ENCODE assay signal across 7 mouse cellular contexts in genomic region chr15:98727443-98728321, GRCm38 (mm10). TPM values are rescaled to one million over a fixed set of nuclear protein-coding genes. Genes with fewer than 3 reads are reported as not detected.
DNase-seq lines count a peak whose midpoint lies in the region; ATAC-seq and TF ChIP-seq lines count a peak whose summit lies in the region.

Gene Fkbp11 (minus strand): TSS chr15:98728198.

- peak; percentile 80 for DNase-seq in NIH3T3 (ENCODE audit: low read depth)
- peak; percentile 83 for DNase-seq in kidney, postnatal 0 days (ENCODE audit: low spot score)
- DNase-seq in lung, postnatal 36 days, result peak; percentile 87
- DNase-seq in retina, embryonic 14.5 days (ENCODE audit: low spot score), result peak; percentile 71

- ATAC-seq in heart, embryonic 15.5 days (replicated peaks; ENCODE audit: insufficient number of reproducible peaks, insufficient read depth, low FRiP score, low read depth), result peak; percentile 75
- ATAC-seq in kidney, postnatal 0 days (replicated peaks; ENCODE audit: low FRiP score, low read depth), result peak; percentile 81

- peaks cover 11% of the 10 kb centered on the region for H3K27me3 ChIP-seq in heart, embryonic 15.5 days
- no peaks in the 10 kb centered on the region for H3K27me3 ChIP-seq in kidney, postnatal 0 days (ENCODE audit: insufficient read depth, low read length)

- no peaks in the 10 kb centered on the region for H3K36me3 ChIP-seq in heart, embryonic 15.5 days
- H3K36me3 ChIP-seq in kidney, postnatal 0 days (ENCODE audit: insufficient read depth, low read length), result no peaks in the 10 kb centered on the region

- peak within 1 kb of the TSS; percentile 75 for H3K4me3 ChIP-seq in bone marrow macrophage, adult 2 months (ENCODE audit: insufficient read depth, low read length)
- peak within 1 kb of the TSS; percentile 55 for H3K4me3 ChIP-seq in embryonic fibroblast, embryonic 13.5 days (ENCODE audit: insufficient read depth, low read length)
- peak within 1 kb of the TSS; percentile 67 for H3K4me3 ChIP-seq in heart, embryonic 15.5 days
- peak within 1 kb of the TSS; percentile 58 for H3K4me3 ChIP-seq in kidney, postnatal 0 days (replicated peaks; ENCODE audit: low read depth, low read length)

- H3K4me1 ChIP-seq in bone marrow macrophage, adult 2 months (ENCODE audit: control insufficient read depth, insufficient read depth, low read length), result peaks cover 15% of the 10 kb centered on the region
- no peaks in the 10 kb centered on the region for H3K4me1 ChIP-seq in embryonic fibroblast, embryonic 13.5 days (ENCODE audit: control insufficient read depth, insufficient read depth, low read length)
- peaks cover 18% of the 10 kb centered on the region for H3K4me1 ChIP-seq in heart, embryonic 15.5 days (replicated peaks)
- peaks cover 18% of the 10 kb centered on the region; the same call in 1 of the 2 replicates for H3K4me1 ChIP-seq in kidney, postnatal 0 days (replicated peaks; ENCODE audit: insufficient read depth, low read length)

- no peak for TF ChIP-seq CTCF in bone marrow macrophage, adult 2 months (IDR thresholded peaks at IDR 0.05; ENCODE audit: low read depth, low read length)
- TF ChIP-seq CTCF in embryonic fibroblast, embryonic 13.5 days (IDR thresholded peaks at IDR 0.05; ENCODE audit: borderline replicate concordance, insufficient read depth, low read length), result no peak
- TF ChIP-seq CTCF in kidney, postnatal 0 days (IDR thresholded peaks at IDR 0.05; ENCODE audit: low read depth), result no peak

- peak; percentile 60; the same call in 1 of the 2 replicates for TF ChIP-seq POLR2A in bone marrow macrophage, adult 2 months (IDR thresholded peaks at IDR 0.05; ENCODE audit: borderline replicate concordance, low read depth, low read length)
- TF ChIP-seq POLR2A in embryonic fibroblast, embryonic 13.5 days (IDR thresholded peaks at IDR 0.05; ENCODE audit: low read depth, low read length), result peak; percentile 86

- H3K4me2 ChIP-seq in heart, embryonic 15.5 days, result peak within 1 kb of the TSS; percentile 96
- H3K4me2 ChIP-seq in kidney, postnatal 0 days (ENCODE audit: low read length), result peak within 1 kb of the TSS; percentile 99

- no peaks in the 10 kb centered on the region for H3K9me3 ChIP-seq in heart, embryonic 15.5 days (replicated peaks)
- no peaks in the 10 kb centered on the region for H3K9me3 ChIP-seq in kidney, postnatal 0 days (replicated peaks; ENCODE audit: low read length)

- WGBS in heart, embryonic 15.5 days, result under 1% methylated on average over 39 of the region's 39 CpGs
- WGBS in kidney, postnatal 0 days, result under 1% methylated on average over 37 of the region's 39 CpGs

- no peak within 1 kb of the TSS for H3K27ac ChIP-seq in bone marrow macrophage, adult 2 months (ENCODE audit: insufficient read depth, low read depth, low read length)
- no peak within 1 kb of the TSS for H3K27ac ChIP-seq in embryonic fibroblast, embryonic 13.5 days (ENCODE audit: insufficient read depth, low read length)
- 0 out of 2 replicates have a peak within 1 kb of the TSS, but pooled peaks have one; percentile 14 for H3K27ac ChIP-seq in heart, embryonic 15.5 days
- no peak within 1 kb of the TSS; the same call in 1 of the 2 replicates for H3K27ac ChIP-seq in kidney, postnatal 0 days

- peak within 1 kb of the TSS; percentile 66 for H3K9ac ChIP-seq in heart, embryonic 15.5 days
- H3K9ac ChIP-seq in kidney, postnatal 0 days (ENCODE audit: low read depth, low read length), result peak within 1 kb of the TSS; percentile 63

RNA-seq across cellular contexts. Expression of gene Fkbp11, which starts in this region (rescaled TPM):
- polyA plus RNA-seq in bone marrow macrophage, adult 2 months (2012; ENCODE audit: insufficient read depth, insufficient read length, missing spikeins), result 0.93 TPM in 1 of 2 replicates, not detected in the other
- 48.6 and 57.3 TPM in 2 replicates for polyA plus RNA-seq in embryonic fibroblast, embryonic 13.5 days (2011; ENCODE audit: insufficient read length, low read depth, missing spikeins)
- polyA plus RNA-seq in heart, embryonic 15.5 days (2015; fragmentation: Nextera tagmentation; extraction: Ambion mirVana), result 20.9 and 26.6 TPM in 2 replicates
- 34.4 and 34.6 TPM in 2 replicates for polyA plus RNA-seq in kidney, postnatal 0 days (2015; fragmentation: Nextera tagmentation; extraction: Ambion mirVana)

Comparison
In these comparisons a context has a peak if more than half of its experiments do, and no peak if none do; other contexts are left out.
1. RNA of gene Fkbp11 (polyA plus RNA-seq): 48.6 to 57.3 TPM in embryonic fibroblast, embryonic 13.5 days, 34.4 to 34.6 TPM in kidney, postnatal 0 days and 20.9 to 26.6 TPM in heart, embryonic 15.5 days; 0.93 TPM in bone marrow macrophage, adult 2 months; every median in the first group is over 10 times any median in the second.
2. Peak in every context shown above with its lines, with median percentiles within 50 percentile points of each other: DNase-seq and H3K4me3 ChIP-seq.